Mouse (Mus musculus): Measurements from ENCODE around the gene Ppp6r3.
A peak's percentile ranks its signal among the peaks of the same experiment; 100 is the strongest.

Ppp6r3 gene

DNA sequence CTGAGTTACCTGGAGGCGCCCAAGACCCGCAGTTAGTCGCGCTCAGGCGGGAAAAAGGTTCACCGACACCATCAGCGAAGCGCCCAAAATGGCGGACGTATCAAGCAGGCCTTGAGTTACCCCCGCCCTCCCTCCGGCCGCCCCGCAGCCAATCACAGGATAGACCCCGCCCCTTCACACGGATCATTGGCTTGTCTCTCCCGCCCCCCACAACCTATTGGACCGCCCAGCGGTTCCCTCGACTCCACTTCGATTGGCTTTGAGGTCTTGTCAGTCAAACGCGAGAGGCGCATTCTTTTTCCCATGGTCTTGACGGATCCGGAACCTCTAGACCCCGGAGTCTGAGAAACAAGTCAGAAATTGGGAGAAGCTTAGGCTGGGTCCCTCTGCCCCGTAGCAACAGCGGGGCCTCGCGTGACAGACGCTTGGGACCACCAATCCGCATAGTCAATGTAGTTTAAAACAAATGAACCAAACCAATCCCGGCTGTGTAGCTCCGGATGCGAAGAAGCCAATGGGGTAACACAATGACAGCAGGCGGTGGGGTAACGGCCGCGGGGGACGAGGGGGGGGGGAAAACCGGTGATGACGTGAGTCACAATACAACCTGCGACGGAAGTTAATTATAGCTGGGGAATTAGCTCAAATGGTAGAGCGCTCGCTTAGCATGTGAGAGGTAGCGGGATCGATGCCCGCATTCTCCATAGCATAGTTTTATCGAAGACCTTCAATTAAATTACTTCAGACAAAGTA, at the start of gene Ppp6r3:
Gene Ppp6r3 (minus strand): TSS at position 118 of the 753 bp plus-strand sequence.
- peak; percentile 100 for DNase-seq

DNA sequence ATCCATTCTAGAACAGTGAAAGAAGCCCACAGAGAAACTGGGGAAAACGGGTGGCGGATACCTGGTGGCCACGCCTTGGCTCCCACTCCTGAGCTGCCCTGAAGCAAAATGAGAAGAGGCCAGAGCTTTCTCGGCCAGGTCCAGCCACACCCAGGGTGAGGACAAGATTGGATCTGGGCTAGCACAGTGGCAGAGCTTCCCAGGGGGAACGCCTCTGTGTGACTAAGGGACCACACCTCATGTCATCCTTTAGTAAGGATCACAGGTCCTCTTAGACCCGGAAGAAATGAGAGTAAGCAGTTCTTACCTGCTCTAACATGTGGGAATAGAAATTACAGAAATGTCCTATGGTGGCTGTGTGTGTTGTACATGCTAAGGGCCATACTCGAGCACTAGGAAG, 49.6 kb upstream of the Ppp6r3 start:
- no peak for DNase-seq

DNA sequence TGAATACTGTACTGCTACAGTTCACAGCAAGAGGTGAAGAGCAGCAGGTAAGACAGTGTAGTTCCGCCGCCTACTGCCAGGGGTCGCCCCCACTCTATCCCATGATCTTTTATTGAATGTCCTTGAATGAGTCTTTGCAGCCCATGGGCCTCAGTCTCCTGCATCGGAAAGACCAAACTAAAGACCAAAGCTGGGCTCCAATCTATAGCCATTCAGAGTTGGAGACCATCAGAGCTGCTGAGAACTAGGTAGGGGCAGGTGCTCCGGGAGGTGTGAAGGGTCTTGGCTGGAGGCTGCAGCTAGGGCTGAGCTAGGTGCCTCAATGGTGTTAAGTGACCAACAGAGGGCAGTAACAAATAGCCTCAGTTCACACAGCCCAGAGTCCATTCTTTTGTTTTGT, 48.3 kb upstream of the Ppp6r3 start:
- peak; percentile 39 for DNase-seq

DNA sequence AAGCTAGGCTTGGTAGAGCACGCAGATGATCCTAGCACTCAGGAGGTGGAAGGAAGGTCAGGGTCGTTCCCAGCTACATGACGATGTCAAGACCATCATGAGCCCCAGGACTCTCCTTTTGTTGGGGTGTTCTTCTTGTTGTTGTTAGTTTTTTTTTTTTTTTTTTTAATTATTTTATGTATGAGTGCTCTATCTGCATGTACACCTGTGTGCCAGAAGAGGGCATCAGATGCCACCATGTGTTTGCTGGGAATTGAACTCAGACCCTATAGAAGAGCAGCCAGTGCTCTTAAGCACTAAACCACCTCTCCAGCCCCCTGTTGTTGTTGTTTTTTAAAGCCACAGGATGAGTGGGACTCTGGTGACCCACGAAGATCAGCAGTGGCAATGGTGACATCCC, 47.7 kb upstream of the Ppp6r3 start:
- no peak for DNase-seq

DNA sequence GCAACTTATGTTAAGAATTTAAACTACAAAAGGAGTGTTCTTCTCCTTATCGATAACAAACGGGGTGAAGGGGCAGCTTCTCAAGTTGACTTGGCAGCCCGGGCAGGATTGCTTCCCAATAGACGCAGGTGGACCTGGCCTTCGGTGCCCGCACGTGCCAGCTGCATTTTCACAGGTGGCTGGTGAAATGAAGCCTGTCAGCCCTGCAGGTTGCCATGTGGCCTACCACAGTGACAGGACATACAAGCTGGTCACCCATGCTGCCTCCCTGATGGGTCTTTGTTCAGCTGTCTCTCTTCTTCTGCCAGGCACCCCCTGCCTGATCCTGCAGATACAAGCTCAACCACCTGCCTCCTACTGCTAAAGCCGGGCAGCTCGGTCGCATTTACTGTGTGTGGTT, 45.3 kb upstream of the Ppp6r3 start:
- DNase-seq, result no peak

DNA sequence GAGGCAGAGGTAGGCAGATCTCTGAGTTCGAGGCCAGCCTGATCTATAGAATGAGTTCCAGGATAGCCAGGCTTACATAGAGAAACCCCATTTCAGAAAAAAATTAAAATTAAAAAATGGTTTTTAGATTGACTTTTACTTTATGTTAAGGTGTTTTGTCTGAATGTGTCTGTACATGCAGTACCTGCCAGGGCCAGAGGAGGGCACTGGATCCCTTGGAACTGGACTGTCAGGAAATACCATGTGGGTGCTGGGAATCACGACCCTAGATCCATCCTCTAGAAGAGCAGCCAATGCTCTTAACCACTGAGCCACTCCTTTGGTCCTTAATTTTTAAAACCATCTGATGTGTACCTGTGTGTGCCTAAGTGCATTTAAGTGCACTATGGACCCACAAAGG, 43.8 kb upstream of the Ppp6r3 start:
- DNase-seq, result no peak

DNA sequence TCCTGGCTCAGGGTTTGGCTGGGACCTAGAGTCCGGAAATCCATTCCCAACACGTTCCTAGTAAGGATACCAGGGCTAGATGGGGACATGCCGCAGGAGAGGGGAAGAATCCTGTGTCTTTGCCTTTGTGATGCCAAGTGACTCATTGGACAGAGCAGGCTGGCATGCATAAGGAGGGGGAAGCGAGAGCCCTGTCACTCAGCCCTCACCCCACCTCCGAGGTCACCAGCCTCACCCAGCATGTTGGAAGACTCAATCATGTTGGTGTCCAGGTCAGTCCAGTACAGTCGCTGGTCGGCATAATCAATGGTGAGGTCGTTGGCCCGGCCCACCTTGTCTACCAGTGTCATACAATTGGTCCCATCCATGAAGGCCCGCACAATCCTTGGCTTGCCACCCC, 38.4 kb upstream of the Ppp6r3 start:
- no peak for DNase-seq

DNA sequence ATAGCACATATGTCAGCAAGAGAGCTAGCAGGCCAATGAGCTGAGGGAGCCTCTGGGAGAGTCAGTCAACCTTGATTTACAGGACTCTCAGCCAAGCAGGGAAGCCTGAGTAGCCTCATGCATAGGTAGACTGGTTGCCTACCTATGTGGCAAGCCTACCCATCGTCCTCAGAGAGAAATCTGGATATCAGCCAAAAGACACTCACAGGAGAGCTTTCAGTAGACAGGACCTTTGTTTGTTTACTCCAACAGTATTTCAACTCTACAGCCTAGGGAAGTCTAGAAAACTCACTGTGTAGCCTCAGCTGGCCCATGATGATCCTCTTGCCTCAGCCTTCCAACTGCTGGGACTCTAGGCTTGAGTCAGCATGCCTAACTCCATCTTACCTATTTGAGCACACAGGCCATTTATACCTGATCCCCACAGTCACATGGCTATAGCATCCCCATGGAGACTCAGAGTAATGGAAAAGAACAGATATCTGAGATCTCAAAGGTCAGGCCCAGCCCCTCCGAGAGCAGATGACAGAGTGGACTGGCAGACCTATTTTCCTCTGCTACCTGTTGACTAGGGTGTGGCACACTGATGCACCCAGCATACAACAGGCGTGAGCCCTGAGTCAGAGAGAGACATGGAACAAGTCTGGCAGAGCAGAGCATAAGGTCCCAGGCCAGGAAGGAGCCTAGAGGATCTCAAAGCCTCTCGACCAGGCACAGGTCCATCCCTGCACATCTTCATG, 37.2 kb upstream of the Ppp6r3 start:
- no peak for DNase-seq

DNA sequence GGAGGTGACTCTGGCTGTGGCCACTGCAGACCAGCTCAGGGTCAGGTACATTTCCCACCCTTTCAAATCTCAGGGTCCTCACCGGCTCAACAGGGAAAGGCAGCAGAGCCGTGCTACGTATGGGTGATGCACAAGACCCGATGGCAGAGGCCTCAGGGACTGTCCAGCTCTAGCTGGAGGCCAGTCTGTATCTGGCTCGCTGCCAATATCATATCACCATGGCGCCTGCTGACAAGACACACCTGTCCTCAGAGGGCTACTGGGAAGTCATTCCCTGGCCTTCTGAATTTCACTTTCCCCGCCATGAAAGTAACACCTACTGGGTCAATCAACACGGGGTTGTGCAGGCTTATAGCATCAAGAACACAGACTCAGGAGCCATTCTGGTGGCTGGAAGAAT, 36.2 kb upstream of the Ppp6r3 start:
- DNase-seq, result no peak

DNA sequence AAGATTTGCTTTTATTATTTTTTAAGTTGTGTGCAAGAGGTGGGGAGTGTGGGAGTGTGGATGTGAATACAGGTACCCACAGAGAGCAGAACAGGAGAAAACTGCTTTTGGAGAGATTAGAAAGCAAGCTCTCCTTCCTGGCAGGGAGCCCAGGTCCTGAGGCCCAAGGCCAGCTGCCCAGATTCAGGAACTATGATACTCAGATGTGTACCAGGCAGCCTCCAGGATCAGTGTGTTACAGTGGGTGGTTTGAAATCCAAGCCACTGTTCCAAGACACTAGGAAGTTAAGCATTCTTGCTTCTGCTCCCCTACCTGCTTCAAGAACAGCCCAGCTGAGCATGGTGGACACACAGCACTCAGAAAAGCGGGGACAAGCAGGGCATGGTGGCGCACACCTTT, 35.3 kb upstream of the Ppp6r3 start:
- no peak for DNase-seq

DNA sequence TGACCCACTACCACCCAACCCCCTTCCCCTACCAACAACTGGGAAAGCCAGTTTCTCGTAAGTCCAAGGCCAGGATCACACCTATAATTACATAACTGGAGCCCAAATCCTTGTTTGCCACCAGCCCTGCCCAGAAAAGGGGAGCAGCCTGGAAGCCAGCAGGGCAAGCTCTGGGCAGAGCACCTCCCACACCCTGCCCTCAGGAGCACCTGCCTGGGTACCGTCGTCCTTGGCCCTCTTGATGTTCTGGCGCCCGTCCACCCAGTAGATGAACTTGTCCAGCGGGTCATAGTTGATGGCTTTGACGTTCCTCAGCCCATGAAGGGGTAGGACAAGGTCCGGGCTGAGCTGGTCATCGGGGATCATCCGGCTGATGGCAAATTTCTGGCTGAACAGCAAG, 34.3 kb upstream of the Ppp6r3 start:
- DNase-seq, result no peak

DNA sequence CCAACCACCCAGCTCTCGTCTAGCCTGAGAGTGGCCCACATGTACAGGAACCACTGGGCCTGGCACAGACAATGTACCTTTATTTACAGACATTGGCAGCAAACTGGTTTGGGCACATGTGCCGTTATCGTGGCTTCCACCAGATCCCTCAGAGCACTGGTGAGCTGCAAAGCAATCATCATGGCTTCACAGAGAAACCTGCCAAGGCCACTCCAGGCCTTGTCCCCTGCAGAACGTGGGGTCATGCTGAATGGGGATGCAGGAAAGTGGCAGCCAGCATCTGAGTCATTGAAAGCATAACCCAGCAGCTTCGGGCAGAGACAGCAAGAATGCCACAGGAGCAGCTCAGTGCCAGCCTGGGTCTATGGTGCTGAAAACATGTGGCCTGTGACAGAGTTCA, 18.8 kb upstream of the Ppp6r3 start:
- DNase-seq, result no peak

DNA sequence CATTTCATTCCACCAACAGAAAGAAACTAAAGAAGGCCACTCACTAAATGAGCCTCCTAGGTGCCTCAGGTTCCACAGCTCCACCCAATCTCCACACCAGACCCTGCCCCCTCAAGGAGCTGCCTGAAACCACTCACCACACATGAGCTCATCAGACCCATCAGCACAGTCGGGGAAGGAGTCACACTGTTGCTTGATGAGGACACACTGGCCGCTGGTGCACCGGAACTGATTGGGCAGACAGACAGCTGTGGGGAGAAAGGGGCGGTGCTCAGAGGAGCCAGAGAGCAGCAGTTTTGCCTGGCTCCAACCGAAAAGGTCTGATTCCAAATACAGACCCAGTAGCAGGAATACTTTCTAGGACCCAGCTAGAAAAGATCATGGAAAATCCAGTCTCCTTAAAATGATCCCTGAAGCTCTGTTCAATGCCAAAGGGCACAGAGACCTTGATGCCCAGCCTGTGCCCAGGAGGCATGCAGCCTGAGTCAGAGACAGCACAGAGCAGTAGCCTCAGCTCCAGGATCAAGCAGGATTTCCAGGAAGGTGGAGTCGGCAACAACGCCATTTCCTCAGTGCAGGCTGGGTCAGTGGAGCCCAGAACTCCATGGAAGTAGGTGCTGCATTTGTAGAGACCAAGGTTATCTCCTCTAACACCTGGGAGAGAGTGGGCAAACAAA, 18.0 kb upstream of the Ppp6r3 start:
- no peak for DNase-seq

DNA sequence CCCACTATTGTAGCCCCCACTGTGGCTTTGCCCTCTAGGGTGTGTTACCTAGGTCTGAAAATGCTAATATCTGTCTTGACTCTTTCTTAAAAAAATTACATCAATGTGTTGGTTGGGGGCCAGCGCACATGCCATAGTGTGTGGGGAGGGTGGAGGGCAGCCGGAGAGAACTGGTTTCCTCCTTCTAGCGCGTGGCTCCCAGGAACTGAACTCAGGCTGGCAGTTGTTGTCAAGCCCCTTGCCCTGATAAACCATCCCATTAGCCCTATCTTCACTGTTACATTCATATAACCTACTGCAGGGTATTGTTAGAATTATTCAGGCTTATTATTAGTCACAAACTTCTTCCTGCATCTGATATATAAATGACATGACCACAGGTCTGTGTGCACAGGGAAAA, 14.4 kb upstream of the Ppp6r3 start:
- no peak for DNase-seq

DNA sequence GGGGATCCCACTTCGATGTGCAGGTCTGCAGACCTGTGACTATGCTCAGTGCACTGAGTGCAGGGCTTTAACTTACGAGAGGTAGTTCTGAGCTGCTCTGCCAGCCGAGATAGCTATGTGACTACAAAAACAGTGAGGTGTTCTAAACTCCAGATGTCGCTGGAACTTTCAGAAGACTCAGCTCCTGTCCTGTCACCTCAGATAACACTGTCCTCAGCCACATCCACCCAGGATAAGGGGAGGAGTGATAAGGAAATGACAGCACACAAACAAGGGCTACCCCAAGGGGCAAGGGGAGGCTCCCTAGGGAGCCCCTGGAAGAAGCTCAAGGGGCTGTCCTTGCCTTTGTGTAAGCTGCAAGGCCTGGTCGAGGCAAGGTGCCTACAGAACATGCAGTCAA, 14.0 kb upstream of the Ppp6r3 start:
- DNase-seq, result no peak

DNA sequence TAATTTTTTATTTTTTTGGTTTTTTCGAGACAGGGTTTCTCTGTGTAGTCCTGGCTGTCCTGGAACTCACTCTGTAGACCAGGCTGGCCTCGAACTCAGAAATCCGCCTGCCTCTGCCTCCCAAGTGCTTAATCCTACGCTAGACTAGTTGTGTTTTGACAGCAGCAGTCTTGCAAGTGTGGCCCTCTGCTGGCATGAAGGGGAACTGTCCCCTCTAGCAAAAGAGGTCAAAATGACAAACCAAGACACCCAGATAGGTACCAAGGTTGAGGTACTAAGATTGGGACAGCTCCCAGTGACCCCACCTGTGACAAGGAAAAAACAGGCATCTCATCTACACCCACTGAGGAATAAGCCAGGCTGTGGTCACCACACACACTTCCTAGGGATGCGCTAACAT, 12.2 kb upstream of the Ppp6r3 start:
- peak; percentile 17 for DNase-seq

DNA sequence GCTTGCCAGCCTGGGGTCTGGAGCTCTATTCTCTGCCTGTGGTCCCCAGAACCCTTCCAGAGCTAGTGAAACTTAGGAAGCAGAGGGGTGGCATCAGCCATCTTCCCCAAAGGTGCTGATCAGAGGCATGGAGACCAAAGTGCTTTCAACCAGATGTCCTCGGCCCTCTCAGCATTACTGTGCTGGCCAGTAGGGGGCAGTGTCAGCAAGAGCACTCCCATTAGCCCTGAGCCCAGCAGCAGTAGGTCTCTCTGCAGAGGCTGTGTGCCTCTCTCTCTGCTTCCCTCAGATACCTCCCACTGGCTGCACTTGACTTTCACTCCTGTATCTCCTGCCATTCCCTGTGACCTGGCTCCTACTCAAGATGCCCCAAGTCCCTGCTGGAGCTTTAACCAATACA, 11.0 kb upstream of the Ppp6r3 start:
- DNase-seq, result peak; percentile 54

DNA sequence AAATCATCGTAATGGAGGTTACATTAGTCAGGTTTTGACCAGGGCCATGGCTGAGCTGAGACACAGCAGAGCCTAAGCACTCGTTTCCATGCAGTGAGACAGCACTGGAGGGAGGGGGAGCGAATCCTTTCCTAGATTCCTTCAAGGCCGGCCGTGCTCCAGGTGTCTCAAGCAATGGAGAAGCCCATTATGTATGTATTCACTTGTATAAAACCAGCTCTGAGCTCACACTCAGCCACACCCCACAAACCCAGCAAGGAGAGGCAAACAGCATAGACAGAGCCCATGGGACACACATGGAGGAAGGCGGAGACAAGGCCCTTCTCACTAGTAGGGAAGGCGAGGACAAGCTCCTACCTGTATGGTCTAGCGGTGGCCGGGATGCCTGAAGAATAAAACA, 10.5 kb upstream of the Ppp6r3 start:
- no peak for DNase-seq

DNA sequence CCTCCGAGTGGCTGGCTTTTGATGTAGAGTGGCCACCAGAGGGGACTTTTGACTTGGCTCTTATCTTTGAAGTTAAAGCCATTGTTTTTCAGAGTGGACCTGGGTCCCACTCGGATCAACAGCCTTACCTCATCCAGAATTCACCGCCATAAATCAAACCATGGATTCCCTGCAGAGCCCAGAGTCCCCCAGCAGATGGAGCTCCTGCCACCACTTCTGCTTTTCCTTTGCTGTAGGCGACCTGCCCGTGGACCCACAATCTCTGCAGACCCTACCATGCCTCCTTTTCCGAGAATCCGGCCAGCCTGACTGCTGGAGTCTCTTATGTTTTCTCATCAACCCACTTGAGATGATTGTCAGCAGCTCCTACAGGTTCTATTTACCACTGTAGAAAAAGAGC, 5.8 kb upstream of the Ppp6r3 start:
- peak; percentile 54 for DNase-seq

DNA sequence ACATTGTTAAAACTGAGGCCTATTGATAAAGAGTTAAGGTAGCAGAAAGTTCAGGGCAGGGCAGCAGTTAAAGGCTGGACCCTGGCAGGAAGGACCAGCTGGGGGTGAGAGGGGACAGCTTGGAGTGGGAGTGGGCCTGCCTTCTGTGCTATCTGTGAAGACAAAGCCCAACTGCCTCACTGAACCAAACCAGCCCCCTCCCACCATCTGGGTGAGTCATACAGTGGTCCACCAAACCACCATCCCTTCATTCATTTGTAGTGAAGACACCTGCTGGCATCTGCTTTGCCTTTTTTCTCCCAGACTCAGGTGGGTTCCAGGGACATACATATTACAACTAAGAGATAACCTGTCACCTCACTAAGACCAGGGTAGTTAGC, 2.4 kb upstream of the Ppp6r3 start:
- no peak for DNase-seq

DNA sequence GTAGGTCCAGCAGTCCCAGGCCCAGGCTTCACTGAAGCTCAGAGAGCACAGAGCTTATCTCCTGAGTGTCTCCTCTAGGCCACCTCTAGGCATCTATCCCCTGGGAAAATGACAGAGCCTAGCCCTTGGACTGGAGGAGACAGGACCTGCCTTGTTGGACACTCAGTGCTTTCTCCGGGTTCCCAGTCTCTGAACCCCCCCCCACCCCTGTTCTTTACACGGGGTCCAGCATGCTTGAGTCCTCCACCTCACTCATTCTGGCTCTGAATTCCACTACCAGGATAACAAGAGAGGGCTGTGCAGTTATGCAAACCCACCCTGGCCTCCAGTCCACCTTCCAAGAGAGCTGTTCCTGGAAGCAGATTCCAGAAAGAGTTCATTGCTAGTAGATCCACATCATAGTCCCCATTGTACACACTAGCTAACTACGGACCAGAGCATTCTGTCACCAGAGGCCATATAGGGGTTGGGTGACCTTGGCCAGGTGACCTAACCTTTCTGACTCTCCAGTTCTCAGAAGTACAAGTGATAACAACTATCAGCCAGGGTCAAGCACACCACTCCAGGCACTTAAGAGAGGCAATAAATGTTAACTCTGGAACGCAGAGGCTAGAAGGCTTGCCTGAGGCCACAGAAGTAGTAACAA, 1.8 kb upstream of the Ppp6r3 start:
- no peak for DNase-seq

DNA sequence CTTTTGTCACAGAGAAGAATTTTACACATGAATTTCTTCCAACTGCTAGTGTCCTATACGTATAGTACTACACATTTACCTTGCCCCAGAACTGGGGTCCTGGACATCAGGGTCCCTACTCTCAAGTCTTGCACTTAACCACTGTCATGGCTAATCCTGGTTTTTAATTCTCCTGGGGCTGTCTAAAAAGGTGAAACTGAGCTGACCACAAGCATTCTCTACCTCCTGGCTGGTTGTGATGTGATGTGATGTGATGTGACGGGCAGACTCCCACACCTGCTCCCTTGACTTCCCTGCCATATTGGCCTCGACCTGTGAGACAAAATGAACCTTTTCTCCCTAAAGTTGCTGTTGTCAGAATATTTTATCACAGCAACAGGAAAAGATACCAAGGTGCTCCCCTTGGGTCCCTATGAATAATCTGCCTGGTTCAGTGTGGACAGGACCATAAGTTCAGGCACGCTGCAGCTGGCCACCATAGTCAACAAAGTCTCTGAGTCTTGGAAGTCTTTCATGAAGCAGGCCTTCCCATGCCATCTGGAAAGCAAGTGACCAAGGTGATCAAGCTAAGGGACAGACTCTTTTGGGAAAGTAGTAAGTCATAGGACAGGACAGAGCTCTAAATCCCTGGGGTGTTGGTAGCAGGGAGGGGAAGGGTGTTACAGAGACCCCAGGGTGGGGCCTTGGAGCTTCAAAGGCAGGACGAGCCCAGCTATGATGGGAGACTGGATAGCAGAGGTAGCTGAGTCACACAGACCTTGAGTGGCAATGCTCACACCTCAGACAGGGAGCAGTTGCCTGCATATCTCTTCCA, 1.1 kb upstream of the Ppp6r3 start:
- DNase-seq, result no peak

DNA sequence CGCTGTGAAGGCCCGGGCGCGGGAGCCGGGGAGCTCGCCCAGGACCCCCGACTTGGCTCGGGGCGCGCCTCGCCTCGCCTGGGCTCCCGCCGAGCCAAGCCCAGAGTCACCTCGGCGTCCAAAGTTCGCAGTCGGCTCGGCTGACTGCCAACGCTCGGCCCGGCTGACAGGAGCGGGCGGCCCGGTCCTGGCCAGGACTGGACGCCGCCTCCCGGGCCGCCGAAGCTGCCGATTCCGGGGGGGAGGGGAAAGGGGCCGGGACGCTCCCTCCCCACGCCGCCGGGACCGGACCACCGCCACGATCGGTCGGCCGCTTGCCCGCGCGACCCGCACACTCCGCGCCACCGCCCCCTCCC, 295 bp downstream of the Ppp6r3 start:
- no peak for DNase-seq
